ENCODE assay signal across 9 mouse cellular contexts in genomic region chr4:120364729-120365128, GRCm38 (mm10). TPM values are rescaled to one million over a fixed set of nuclear protein-coding genes. Genes with fewer than 3 reads are reported as not detected.
DNase-seq lines count a peak whose midpoint lies in the region; ATAC-seq lines count a peak whose summit lies in the region.
"Had no signal": no experiment of that assay in that cellular context is flagged by ENCODE, and none has a peak within 500 bp of the region (broad histone marks: within the 10 kb centered on the region; RNA-seq: fewer than 3 reads in every experiment).

No protein-coding gene starts in this region.

- no peaks in the 10 kb centered on the region for H3K27me3 ChIP-seq in hindbrain, embryonic 16.5 days (replicated peaks; ENCODE audit: control insufficient read depth, insufficient read depth, low read length)
- no peaks in the 10 kb centered on the region for H3K27me3 ChIP-seq in midbrain, embryonic 14.5 days (ENCODE audit: control insufficient read depth, insufficient read depth, low read length)

- H3K4me2 ChIP-seq in hindbrain, embryonic 16.5 days (ENCODE audit: low read length): peak overlapping the region; percentile 40
- H3K4me2 ChIP-seq in midbrain, embryonic 14.5 days (ENCODE audit: low read length): peak overlapping the region; percentile 32

- no peaks in the 10 kb centered on the region for H3K36me3 ChIP-seq in hindbrain, embryonic 16.5 days (ENCODE audit: control insufficient read depth, insufficient read depth, low read length)
- H3K36me3 ChIP-seq in midbrain, embryonic 14.5 days (ENCODE audit: control insufficient read depth, insufficient read depth, low read length): no peaks in the 10 kb centered on the region

- no peak overlapping the region for H3K4me3 ChIP-seq in hindbrain, embryonic 16.5 days (ENCODE audit: low read length)
- no peak overlapping the region for H3K4me3 ChIP-seq in midbrain, embryonic 14.5 days (replicated peaks; ENCODE audit: low read depth, low read length)

- peaks cover 23% of the 10 kb centered on the region for H3K4me1 ChIP-seq in hindbrain, embryonic 16.5 days (ENCODE audit: control insufficient read depth, insufficient read depth, low read depth, low read length)
- peaks cover 36% of the 10 kb centered on the region for H3K4me1 ChIP-seq in midbrain, embryonic 14.5 days (ENCODE audit: control insufficient read depth, insufficient read depth, low read length)

- H3K9me3 ChIP-seq in hindbrain, embryonic 16.5 days (ENCODE audit: control insufficient read depth, low read length): no peaks in the 10 kb centered on the region
- H3K9me3 ChIP-seq in midbrain, embryonic 14.5 days (ENCODE audit: control insufficient read depth, low read length): no peaks in the 10 kb centered on the region

- WGBS in hindbrain, embryonic 16.5 days: 2% methylated on average over 3 of the region's 3 CpGs
- 0% methylated on average over 3 of the region's 3 CpGs for WGBS in midbrain, embryonic 14.5 days

- DNase-seq in layer of hippocampus, adult 11-12 months (ENCODE audit: low spot score): peak; percentile 33
- DNase-seq in layer of hippocampus, postnatal 25 days (ENCODE audit: extremely low spot score in 1 of 2, low spot score in 1 of 2): no peak
- peak; percentile 89 for DNase-seq in midbrain, embryonic 14.5 days
- peak; percentile 66 for DNase-seq in telencephalon, adult 2 months (ENCODE audit: low read depth, low spot score)
- no peak for DNase-seq in cerebellum, adult 9-11 months

- H3K9ac ChIP-seq in hindbrain, embryonic 16.5 days (ENCODE audit: low read depth, low read length): no peak overlapping the region
- H3K9ac ChIP-seq in midbrain, embryonic 14.5 days (replicated peaks; ENCODE audit: low read length): no peak overlapping the region; the same call in 1 of the 2 replicates

- ATAC-seq in hindbrain, embryonic 16.5 days: peak; percentile 79
- peak; percentile 49 for ATAC-seq in midbrain, embryonic 14.5 days (ENCODE audit: low FRiP score, low TSS enrichment)
- ATAC-seq in activated CD4-positive, CD25-positive, alpha-beta regulatory T cell, adult 4 months: no peak
- no peak for ATAC-seq in inflammation-experienced regulatory T-cells, adult 6 months
- ATAC-seq: Patski had no signal

- H3K27ac ChIP-seq in hindbrain, embryonic 16.5 days (ENCODE audit: low read depth, low read length): peak overlapping the region; percentile 54; the same call in 1 of the 2 replicates
- H3K27ac ChIP-seq in midbrain, embryonic 14.5 days (replicated peaks; ENCODE audit: low read depth, low read length): peak overlapping the region; percentile 37

RNA-seq across cellular contexts. Expression of gene Scmh1, which starts 40.4 kb away (rescaled TPM):
- 100 to 1,000 TPM in 1 of 2 experiments, 10 to 100 TPM in 1; 92.6 to 106 TPM for total RNA-seq in layer of hippocampus, postnatal 25 days (2021)
- 74.5 and 90.0 TPM in 2 replicates for polyA plus RNA-seq in hindbrain, embryonic 16.5 days (2015; fragmentation: Nextera tagmentation; extraction: Ambion mirVana)
- polyA plus RNA-seq in midbrain, embryonic 14.5 days (2014; fragmentation: Nextera tagmentation; extraction: Ambion mirVana): 83.4 and 84.7 TPM in 2 replicates
- 1 to 10 TPM; 6.9 to 8.5 TPM for polyA plus RNA-seq in activated CD4-positive, CD25-positive, alpha-beta regulatory T cell, adult 4 months (2017; shearing (Covaris generic))
- polyA plus RNA-seq in inflammation-experienced regulatory T-cells, adult 6 months (2017; shearing (Covaris generic)): 10 to 100 TPM in 1 of 3 experiments, 1 to 10 TPM in 2; 2.8 to 14.9 (median 10.0) TPM

Comparison
In these comparisons a context has a peak if more than half of its experiments do, and no peak if none do; other contexts are left out.
1. DNase-seq: peak in layer of hippocampus, adult 11-12 months (single experiment), midbrain, embryonic 14.5 days (single experiment) and telencephalon, adult 2 months (single experiment); none in layer of hippocampus, postnatal 25 days (0 of 2) and cerebellum, adult 9-11 months (single experiment).
2. ATAC-seq: peak in hindbrain, embryonic 16.5 days (single experiment) and midbrain, embryonic 14.5 days (single experiment); none in activated CD4-positive, CD25-positive, alpha-beta regulatory T cell, adult 4 months (single experiment) and inflammation-experienced regulatory T-cells, adult 6 months (single experiment).